Mouse (Mus musculus) olfactory bulb, adult 2 months (tissue): ENCODE data around the gene Hoxc6.

Experiments
- CTCF ChIP-seq: fragments of 200-500 bp; IDR thresholded peaks from 2 replicates; pipeline ENCODE4 v1.5.1; 2012; ENCODE audit warnings: low read depth, mild to moderate bottlenecking, low read length, moderate library complexity; ENCODE audit not compliant: insufficient read depth
- POLR2A ChIP-seq: fragments of 200-500 bp; IDR thresholded peaks from 2 replicates; pipeline ENCODE4 v1.6.1; 2012; ENCODE audit warnings: mild to moderate bottlenecking, low read depth, low read length, moderate library complexity; ENCODE audit not compliant: insufficient read depth

DNA sequence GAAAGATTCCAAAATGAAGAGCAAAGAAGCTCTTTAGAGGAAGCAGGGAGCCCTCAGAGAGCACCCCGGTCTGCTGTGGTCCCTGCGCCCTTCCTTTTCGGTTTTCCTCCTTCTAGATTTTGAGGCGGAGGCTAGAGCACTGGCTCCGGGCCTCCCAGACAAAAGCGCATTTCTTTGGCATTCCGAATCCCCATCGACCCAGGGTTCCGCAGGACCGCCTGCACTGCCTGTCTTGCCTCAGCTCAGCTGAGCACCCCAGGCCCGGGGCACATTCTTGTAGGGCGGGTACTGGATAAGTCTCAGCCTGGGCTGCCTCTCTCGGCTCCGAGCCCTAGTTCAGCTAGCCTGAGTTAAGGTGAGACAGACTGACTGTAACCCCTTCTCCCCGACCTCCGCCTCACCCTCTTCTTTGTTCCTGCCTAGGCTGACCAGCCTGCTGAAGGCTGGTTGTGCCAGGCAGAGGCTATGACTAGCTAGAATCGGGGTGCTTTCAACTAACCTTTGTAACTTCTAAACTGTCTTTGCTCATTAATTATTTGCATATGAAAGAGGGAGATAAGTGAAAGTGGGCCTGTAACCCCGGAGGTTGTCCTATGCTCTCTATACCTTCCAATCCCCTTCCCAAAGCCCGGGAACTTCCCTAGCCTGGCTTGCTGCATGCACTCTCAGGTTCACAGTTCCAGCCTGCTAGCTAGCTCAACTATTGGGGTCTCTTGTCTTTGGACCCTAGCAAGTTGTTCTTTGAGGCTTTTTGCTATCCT lies 17.5 kb downstream of the Hoxc6 start:
- no peak for TF ChIP-seq CTCF
- no peak for TF ChIP-seq POLR2A
